Mouse (Mus musculus) right cerebral cortex, postnatal 36 days (tissue): Measurements from ENCODE around the gene Cyp11a1.

Experiments used
- DNase-seq, 2 experiments: peaks; one replicate each; pipeline ENCODE4 v3.0.0; 2022; ENCODE audit warnings: low spot score in 2 of 2, mixed read lengths in 1 of 2

The Cyp11a1 gene

GRCm38 (mm10) chr9:57972776-57973439 is 33.3 kb upstream of the Cyp11a1 start:
- DNase-seq, result no peak

GRCm38 (mm10) chr9:57973440-57974066 is 32.7 kb upstream of the Cyp11a1 start:
- DNase-seq, result no peak

GRCm38 (mm10) chr9:57974221-57974620 is 32.0 kb upstream of the Cyp11a1 start:
- no peak for DNase-seq

- DNase-seq, result no peak
These were observed 30.9 kb upstream of the Cyp11a1 start for GRCm38 (mm10) chr9:57975200-57975821.

GRCm38 (mm10) chr9:57978025-57978424 is 28.2 kb upstream of the Cyp11a1 start:
- no peak for DNase-seq

GRCm38 (mm10) chr9:57978858-57979257 is 27.4 kb upstream of the Cyp11a1 start:
- DNase-seq, result no peak

- no peak for DNase-seq
These were observed 25.6 kb upstream of the Cyp11a1 start for GRCm38 (mm10) chr9:57980570-57980969.

GRCm38 (mm10) chr9:57985304-57985703 is 20.9 kb upstream of the Cyp11a1 start:
- DNase-seq, result peak; percentile 65 to 88

GRCm38 (mm10) chr9:57986293-57986692 is 19.9 kb upstream of the Cyp11a1 start:
- DNase-seq, result no peak

GRCm38 (mm10) chr9:57988098-57988497 is 18.1 kb upstream of the Cyp11a1 start:
- no peak for DNase-seq

GRCm38 (mm10) chr9:57989309-57989708 is 16.9 kb upstream of the Cyp11a1 start:
- no peak for DNase-seq

GRCm38 (mm10) chr9:57990438-57991110 is 15.6 kb upstream of the Cyp11a1 start:
- no peak for DNase-seq

GRCm38 (mm10) chr9:57992060-57992459 is 14.2 kb upstream of the Cyp11a1 start:
- DNase-seq, result no peak

GRCm38 (mm10) chr9:57992781-57993591 is 13.2 kb upstream of the Cyp11a1 start:
- no peak for DNase-seq

GRCm38 (mm10) chr9:57995282-57995681 is 10.9 kb upstream of the Cyp11a1 start:
- DNase-seq, result no peak

GRCm38 (mm10) chr9:57997511-57998031 is 8.6 kb upstream of the Cyp11a1 start:
- DNase-seq, result no peak

- DNase-seq, result peak in 1 of 2 experiments; percentile 41
These were observed 8.1 kb upstream of the Cyp11a1 start for GRCm38 (mm10) chr9:57998032-57998659.

- no peak for DNase-seq
These were observed 7.5 kb upstream of the Cyp11a1 start for GRCm38 (mm10) chr9:57998685-57999084.

GRCm38 (mm10) chr9:57999676-58000075 is 6.5 kb upstream of the Cyp11a1 start:
- no peak for DNase-seq

GRCm38 (mm10) chr9:58003272-58003671 is 2.9 kb upstream of the Cyp11a1 start:
- no peak for DNase-seq
